Mouse (Mus musculus) ES-E14 (cell line): ENCODE results near the gene Nomo1.

Source experiments
- CHD2 ChIP-seq: IDR thresholded peaks from 2 replicates; pipeline ENCODE4 v1.6.1; 2014; ENCODE audit warnings: mild to moderate bottlenecking, low read depth, low read length, inconsistent platforms
- MAFK ChIP-seq: IDR thresholded peaks from 2 replicates; pipeline ENCODE4 v1.6.1; 2014; ENCODE audit warnings: mild to moderate bottlenecking, low read depth, low read length, inconsistent platforms; ENCODE audit not compliant: insufficient read depth

DNA sequence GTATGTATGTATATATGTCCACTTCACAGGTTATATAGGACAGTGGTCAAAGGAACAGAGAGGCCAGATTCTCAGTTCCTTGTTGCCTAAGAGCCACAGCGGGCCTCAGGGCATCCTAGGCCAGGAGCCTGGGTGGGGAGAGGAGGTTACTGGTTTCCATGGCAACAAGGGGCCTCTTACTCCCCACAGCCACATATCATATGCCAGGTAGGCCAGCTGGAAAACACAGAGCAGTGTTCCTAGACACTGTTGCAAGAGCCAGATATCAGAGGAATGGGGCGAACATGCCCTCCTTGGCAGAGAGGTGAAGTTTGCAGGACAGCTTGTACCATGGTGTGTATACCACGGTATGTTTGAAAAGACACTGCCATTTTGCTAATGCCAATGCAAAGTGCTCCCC, 79.9 kb downstream of the Nomo1 start:
- no peak for TF ChIP-seq CHD2
- TF ChIP-seq MAFK: no peak
